Mouse (Mus musculus) lung, embryonic 14.5 days (tissue): ENCODE measurements around the gene BC055324. TPM values are rescaled to one million over a fixed set of nuclear protein-coding genes. Genes with fewer than 3 reads are reported as not detected.

Experiments
- ATAC-seq: fragments of 200-750 bp; cut with Nextera tagmentation; 2 replicates; pipeline ENCODE4 v1.8.0; 2017; ENCODE audit warnings: mild to moderate bottlenecking, moderate TSS enrichment, moderate library complexity; ENCODE audit not compliant: insufficient read depth
- DNase-seq: peaks from one replicate; pipeline ENCODE4 v3.0.0-alpha.2; 2015
- H3K27ac ChIP-seq: fragments of 300-500 bp; sonication (generic); 2 replicates; pipeline ENCODE4 v1.5.1; 2014; ENCODE audit warnings: low read depth, mild to moderate bottlenecking, moderate library complexity
- H3K27me3 ChIP-seq: fragments of 300-500 bp; sonication (generic); 2 replicates; pipeline ENCODE4 v1.6.1; 2014; ENCODE audit warnings: low read length, control low read depth; ENCODE audit not compliant: insufficient read depth
- H3K36me3 ChIP-seq: fragments of 300-500 bp; sonication (generic); 2 replicates; pipeline ENCODE4 v1.6.1; 2014; ENCODE audit warnings: control low read depth; ENCODE audit not compliant: insufficient read depth
- H3K4me1 ChIP-seq: fragments of 300-500 bp; sonication (generic); 2 replicates; pipeline ENCODE4 v1.6.1; 2014; ENCODE audit warnings: antibody characterized with exemption, control low read depth; ENCODE audit not compliant: insufficient read depth
- H3K4me2 ChIP-seq: fragments of 300-500 bp; sonication (generic); 2 replicates; pipeline ENCODE4 v1.6.1; 2014; ENCODE audit warnings: mild to moderate bottlenecking
- H3K4me3 ChIP-seq: fragments of 300-500 bp; sonication (generic); 2 replicates; pipeline ENCODE4 v1.5.1; 2014; ENCODE audit warnings: low read depth, low read length
- H3K9ac ChIP-seq: fragments of 300-500 bp; sonication (generic); 2 replicates; pipeline ENCODE4 v1.6.1; 2014
- H3K9me3 ChIP-seq: fragments of 300-500 bp; sonication (generic); 2 replicates; pipeline ENCODE4 v1.6.1; 2016; ENCODE audit warnings: low read depth, low read length, control low read depth
- CTCF ChIP-seq: IDR thresholded peaks from 2 replicates; pipeline ENCODE4 v1.5.1; 2016; ENCODE audit warnings: antibody characterized with exemption, low read depth
- WGBS: fragments of 180-500 bp; shearing (Covaris S2); extraction: QIAGEN DNeasy Blood & Tissue Kit; methylation state at CpG from one replicate; pipeline ENCODE4 v1.1.7; 2014; 5-methylcytosine and 5-hydroxymethylcytosine counted together
- polyA plus RNA-seq: library from polyadenylated mRNA; unstranded; fragments of >200 nt; fragmentation: Nextera tagmentation; extraction: Ambion mirVana; gene quantifications from 2 replicates; pipeline ENCODE4 v1.2.1, GENCODE M21; 2014

The BC055324 gene
- polyA plus RNA-seq, 1 experiment from 2014 or later: 34.1 TPM

DNA sequence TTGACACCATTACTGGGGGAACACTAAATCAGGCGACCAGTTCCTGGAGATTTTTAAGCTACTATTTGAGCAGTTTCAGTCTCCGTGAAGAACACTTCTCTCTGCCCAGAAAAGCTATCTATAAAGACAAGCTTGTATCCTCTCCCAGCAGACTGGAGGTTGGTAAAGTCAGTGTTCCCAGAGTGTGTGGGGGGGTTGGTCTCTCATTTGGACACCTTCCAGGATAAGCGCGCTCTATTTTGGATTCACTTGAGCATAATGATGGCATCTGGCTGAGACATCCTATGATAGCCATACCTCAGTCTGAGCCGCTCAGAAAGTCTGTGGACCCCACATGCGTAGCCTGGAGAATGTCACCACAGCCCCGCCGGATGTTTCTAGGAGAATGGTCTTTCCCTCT lies 70.5 kb downstream of the BC055324 start:
- no peaks in the 10 kb centered on the region for H3K9me3 ChIP-seq
- whole genome bisulfite sequencing: 74% methylated on average over 8 of the region's 8 CpGs
- DNase-seq: peak; percentile 29
- TF ChIP-seq CTCF: no peak
- H3K27me3 ChIP-seq: no peaks in the 10 kb centered on the region
- H3K4me2 ChIP-seq: no peak overlapping the region
- no peak overlapping the region for H3K4me3 ChIP-seq
- ATAC-seq: no peak
- H3K4me1 ChIP-seq: peaks cover 4% of the 10 kb centered on the region; the same call in 1 of the 2 replicates
- no peaks in the 10 kb centered on the region for H3K36me3 ChIP-seq
- H3K9ac ChIP-seq: no peak overlapping the region
- no peak overlapping the region for H3K27ac ChIP-seq

DNA sequence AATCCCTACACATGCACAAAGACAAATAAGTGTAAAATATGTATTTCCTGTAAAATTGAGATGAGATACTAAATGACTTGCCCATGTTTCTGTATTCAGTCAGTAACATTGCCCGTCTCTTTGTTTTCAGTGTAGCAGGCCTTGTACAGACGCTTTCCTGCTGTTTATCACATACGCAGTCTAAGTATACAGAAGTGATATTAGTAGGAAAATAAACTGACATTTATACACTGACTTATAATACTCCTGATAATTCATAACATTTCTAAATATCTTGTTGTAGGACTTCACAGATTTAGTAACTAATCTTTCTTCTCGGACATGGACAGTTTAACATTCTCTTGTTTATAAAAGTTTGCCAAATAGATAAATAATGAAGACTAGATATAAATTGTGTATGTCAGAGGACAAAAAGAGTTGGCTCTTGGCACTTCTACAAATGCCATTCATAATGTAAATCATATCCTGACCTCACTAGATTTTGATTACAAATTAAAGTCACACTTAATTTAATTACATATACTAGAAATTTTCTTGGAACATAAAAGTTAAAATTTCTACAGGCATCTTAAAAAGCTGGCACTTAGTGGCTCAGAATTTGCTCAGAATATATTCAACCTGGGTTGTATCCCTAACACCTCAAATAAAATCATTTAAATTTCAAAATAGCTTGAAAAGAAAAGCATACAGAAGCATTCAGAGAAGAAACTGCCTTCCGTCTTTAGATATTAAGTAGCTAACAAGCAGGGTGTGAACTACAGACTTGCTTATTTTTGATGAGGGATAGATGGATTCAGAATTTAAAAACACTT lies 77.0 kb downstream of the BC055324 start:
- Histone ChIP-seq H3K9ac (no peak overlapping the region), H3K4me1 (no peaks in the 10 kb centered on the region), H3K9me3 (no peaks in the 10 kb centered on the region; the same call in 1 of the 2 replicates), H3K27ac (no peak overlapping the region), H3K4me3 (no peak overlapping the region), H3K27me3 (no peaks in the 10 kb centered on the region), H3K36me3 (no peaks in the 10 kb centered on the region; the same call in 1 of the 2 replicates), H3K4me2 (no peak overlapping the region)
- peak; percentile 86 for DNase-seq
- no peak for TF ChIP-seq CTCF
- WGBS: 47% methylated on average over 5 of the region's 5 CpGs
- ATAC-seq: peak; percentile 91

DNA sequence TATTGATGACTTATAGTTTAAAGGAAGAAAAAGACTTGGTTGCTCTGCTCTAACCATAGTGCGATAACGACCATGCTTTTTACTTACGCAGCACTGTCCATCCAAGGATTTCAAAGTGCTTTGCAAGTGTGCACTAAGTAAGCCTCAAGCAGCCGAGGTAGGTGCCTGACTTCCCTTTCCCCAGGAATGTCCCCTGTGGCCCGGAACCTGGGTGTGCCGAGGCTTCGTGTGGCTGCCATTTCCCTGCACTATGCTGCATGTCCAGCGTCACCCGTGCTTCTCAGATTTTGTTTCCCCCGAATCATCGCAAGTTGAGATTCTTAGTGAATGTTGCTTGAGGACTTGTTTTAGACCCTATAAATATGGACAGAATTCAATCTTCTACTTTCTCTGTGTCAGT lies 82.6 kb downstream of the BC055324 start:
- Histone ChIP-seq H3K4me3 (no peak overlapping the region), H3K4me2 (no peak overlapping the region), H3K9ac (no peak overlapping the region), H3K36me3 (no peaks in the 10 kb centered on the region; the same call in 1 of the 2 replicates), H3K9me3 (no peaks in the 10 kb centered on the region), H3K4me1 (peaks cover 8% of the 10 kb centered on the region; the same call in 1 of the 2 replicates), H3K27me3 (no peaks in the 10 kb centered on the region), H3K27ac (no peak overlapping the region)
- 89% methylated on average over 11 of the region's 11 CpGs for WGBS
- DNase-seq: no peak
- ATAC-seq: no peak
- no peak for TF ChIP-seq CTCF

DNA sequence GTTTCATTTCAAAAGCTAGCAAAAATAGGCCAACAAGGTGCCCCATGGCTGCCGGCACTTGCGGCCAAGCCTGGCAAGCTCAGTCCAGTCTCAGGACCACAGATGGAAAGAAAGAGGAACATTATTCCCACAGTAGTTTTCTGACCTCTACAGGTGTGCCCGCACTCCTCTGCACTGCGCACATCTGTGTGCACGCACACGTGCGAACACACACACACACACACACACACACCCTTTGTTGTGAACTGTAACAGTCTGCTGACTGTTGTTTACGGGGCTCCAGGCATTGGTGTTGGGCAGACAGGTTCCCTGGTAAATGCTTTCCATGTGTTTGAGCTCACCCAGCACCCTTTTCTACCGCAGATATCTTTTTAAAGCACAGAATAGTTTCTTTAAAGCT lies 83.8 kb downstream of the BC055324 start:
- Histone ChIP-seq H3K4me2 (no peak overlapping the region), H3K27ac (no peak overlapping the region), H3K9ac (no peak overlapping the region), H3K36me3 (no peaks in the 10 kb centered on the region), H3K4me1 (peaks cover 8% of the 10 kb centered on the region; the same call in 1 of the 2 replicates), H3K27me3 (no peaks in the 10 kb centered on the region), H3K4me3 (no peak overlapping the region), H3K9me3 (no peaks in the 10 kb centered on the region)
- WGBS: 92% methylated on average over 9 of the region's 9 CpGs
- no peak for ATAC-seq
- no peak for DNase-seq
- no peak for TF ChIP-seq CTCF

DNA sequence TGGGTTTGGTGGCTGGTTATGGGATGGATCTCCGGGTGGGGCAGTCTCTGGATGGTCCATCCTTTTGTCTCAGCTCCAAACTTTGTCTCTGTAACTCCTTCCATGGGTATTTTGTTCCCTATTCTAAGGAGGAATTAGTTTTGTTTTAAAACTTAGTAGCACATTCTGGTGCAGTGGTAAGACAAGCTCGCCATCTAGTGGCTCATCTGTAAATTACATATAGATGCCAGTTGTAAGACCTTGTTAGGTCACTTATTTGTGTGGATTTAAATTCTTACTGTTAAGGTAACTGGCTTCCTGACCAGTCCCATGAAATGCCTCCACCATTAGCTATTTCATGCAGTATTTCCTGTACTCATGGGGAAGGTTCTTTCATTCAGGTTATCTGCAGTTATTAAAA lies 84.3 kb downstream of the BC055324 start:
- H3K27me3 ChIP-seq: no peaks in the 10 kb centered on the region
- peak; percentile 91 for DNase-seq
- TF ChIP-seq CTCF: peak; percentile 82
- no peak overlapping the region for H3K4me2 ChIP-seq
- H3K9ac ChIP-seq: no peak overlapping the region
- no peak overlapping the region for H3K4me3 ChIP-seq
- no peaks in the 10 kb centered on the region for H3K9me3 ChIP-seq
- WGBS: 0% methylated on average over 2 of the region's 2 CpGs
- no peak overlapping the region for H3K27ac ChIP-seq
- H3K36me3 ChIP-seq: no peaks in the 10 kb centered on the region
- ATAC-seq: peak; percentile 51; the same call in 1 of the 2 replicates
- H3K4me1 ChIP-seq: peaks cover 8% of the 10 kb centered on the region; the same call in 1 of the 2 replicates

DNA sequence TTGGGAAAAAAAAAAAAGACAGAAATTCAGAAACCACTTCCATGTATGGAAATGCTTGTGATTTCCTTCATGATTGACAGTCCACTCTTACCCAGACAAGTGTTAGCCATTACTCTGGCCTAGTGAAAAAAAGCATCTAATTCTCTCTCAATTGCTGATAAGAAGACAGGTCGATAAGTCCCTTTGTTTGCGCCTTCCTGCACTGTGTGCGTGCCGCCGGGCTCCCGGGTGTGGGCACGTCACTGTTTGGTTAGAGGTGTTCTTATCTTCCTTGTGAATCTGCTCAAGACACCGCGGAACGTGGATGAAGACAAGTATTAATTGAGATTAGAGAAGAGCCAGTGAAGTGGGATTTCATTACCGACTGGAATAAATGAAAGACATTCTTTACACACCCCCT lies 86.2 kb downstream of the BC055324 start:
- Histone ChIP-seq H3K36me3 (no peaks in the 10 kb centered on the region), H3K27ac (no peak overlapping the region), H3K9me3 (no peaks in the 10 kb centered on the region), H3K9ac (no peak overlapping the region), H3K4me3 (no peak overlapping the region), H3K27me3 (no peaks in the 10 kb centered on the region), H3K4me1 (peaks cover 8% of the 10 kb centered on the region; the same call in 1 of the 2 replicates), H3K4me2 (no peak overlapping the region)
- ATAC-seq (no peak; the same call in 1 of the 2 replicates), DNase-seq (no peak)
- TF ChIP-seq CTCF: no peak
- 31% methylated on average over 11 of the region's 11 CpGs for WGBS

DNA sequence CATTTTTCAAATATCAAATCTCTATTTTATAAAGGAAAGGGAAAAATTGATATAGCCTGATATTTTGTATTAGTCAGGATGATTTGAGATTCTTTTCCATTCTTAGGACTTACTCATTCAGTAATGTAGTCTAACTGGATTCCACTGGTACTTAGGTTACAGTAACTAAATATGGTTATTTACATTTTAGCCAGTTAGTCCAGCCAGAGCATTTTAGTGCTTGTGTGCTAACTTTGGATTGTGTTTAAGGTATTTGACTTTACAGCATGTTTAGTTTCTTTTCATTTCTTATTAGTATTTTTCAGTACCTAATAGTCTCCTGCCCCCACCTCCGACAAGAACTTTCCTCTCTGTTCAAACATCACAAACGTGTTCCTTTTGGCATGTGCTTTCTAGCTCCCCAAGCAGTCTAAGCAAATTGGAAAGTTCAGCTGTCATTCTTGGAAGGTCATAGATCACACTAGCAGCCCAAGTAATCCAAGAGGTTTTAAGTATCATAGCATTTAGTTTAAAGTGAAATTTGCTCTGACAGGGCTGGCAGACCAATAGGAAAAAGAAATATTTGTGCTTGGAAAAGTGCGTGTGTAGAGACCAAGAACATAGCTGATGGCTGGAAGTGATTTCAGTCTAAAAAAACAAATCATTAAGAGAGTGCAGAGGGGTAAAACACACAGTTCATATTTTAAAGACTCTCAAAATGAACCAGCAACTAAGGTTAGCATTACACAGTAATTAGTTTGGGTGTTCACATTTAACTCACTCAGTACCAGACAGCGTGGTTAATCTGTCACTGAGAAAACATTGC lies 87.4 kb downstream of the BC055324 start:
- H3K4me1 ChIP-seq: peaks cover 8% of the 10 kb centered on the region; the same call in 1 of the 2 replicates
- 27% methylated on average over 4 of the region's 4 CpGs for WGBS
- TF ChIP-seq CTCF: no peak
- H3K9me3 ChIP-seq: no peaks in the 10 kb centered on the region
- no peaks in the 10 kb centered on the region for H3K27me3 ChIP-seq
- peak overlapping the region; percentile 72; the same call in 1 of the 2 replicates for H3K27ac ChIP-seq
- DNase-seq: peak; percentile 36
- no peaks in the 10 kb centered on the region for H3K36me3 ChIP-seq
- no peak overlapping the region for H3K4me3 ChIP-seq
- ATAC-seq: peak; percentile 55; the same call in 1 of the 2 replicates
- no peak overlapping the region for H3K4me2 ChIP-seq
- H3K9ac ChIP-seq: no peak overlapping the region
